In the genomic region with DNA sequence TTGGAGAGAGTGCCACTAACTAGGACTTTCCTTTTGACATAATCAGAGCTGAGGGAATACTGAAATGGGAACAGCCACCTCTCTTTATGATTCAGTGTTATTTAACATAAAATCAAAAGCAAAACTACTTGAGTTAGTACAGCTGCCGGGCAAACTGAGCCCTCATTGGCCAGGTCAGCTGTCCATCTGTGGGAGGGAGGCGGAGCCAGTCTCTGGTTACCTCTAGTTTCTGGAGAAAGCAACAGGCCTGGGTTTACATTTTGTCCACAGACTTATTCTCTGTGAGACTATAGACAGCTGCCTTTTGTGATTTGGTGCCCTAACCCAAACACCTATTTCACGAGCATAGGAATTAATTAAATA, we compare ENCODE assay signal across 8 mouse cellular contexts. TPM values are rescaled to one million over a fixed set of nuclear protein-coding genes. Genes with fewer than 3 reads are reported as not detected.
DNase-seq lines count a peak whose midpoint lies in the region; TF ChIP-seq lines count a peak whose summit lies in the region.

No protein-coding gene starts in this region.

- no peak overlapping the region for H3K4me3 ChIP-seq in ES-E14 (ENCODE audit: insufficient read depth in 1 of 2, low read depth in 1 of 2, low read length in 2 of 2, poor library complexity in 1 of 2, severe bottlenecking in 1 of 2)

- intact Hi-C loops in heart, postnatal 10 days (cut with DNase I): no loop called here

- H3K9me3 ChIP-seq in ES-E14 (ENCODE audit: control insufficient read depth, insufficient read depth, low read depth, low read length): no peaks in the 10 kb centered on the region

- in situ Hi-C loops in ES-E14 (cut with MboI; ENCODE audit: low sequenced_read_pairs in 2 of 2, unreplicated experiment in 2 of 2): no loop called here

- no peak overlapping the region for H3K9ac ChIP-seq in ES-E14 (ENCODE audit: insufficient read depth, low read depth, low read length, poor library complexity, severe bottlenecking)

- no peaks in the 10 kb centered on the region for H3K36me3 ChIP-seq in ES-E14 (ENCODE audit: control insufficient read depth, insufficient read depth, low read length, poor library complexity, severe bottlenecking)

- DNase-seq in ES-E14 (ENCODE audit: low read depth, low spot score): peak; percentile 30
- peak; percentile 96 for DNase-seq in adrenal gland, postnatal 25 days
- DNase-seq in fibroblast of lung, adult 2 months (ENCODE audit: low read depth): peak; percentile 90
- DNase-seq in heart, postnatal 10 days: peak; percentile 95 to 96
- DNase-seq in layer of hippocampus, postnatal 10 days (ENCODE audit: low spot score in 2 of 2): peak; percentile 75 to 76
- DNase-seq in lung, postnatal 36 days: peak; percentile 97
- peak; percentile 78 for DNase-seq in right cerebral cortex, postnatal 4 days
- peak; percentile 78 for DNase-seq in yolk sac, embryonic 10.5 days (ENCODE audit: low spot score)

- H3K27ac ChIP-seq in ES-E14 (ENCODE audit: insufficient read depth, low read depth, low read length, poor library complexity, severe bottlenecking): no peak overlapping the region

- peaks cover 3 to 11% of the 10 kb centered on the region in 2 experiments; a peak in 2 of 4 replicates for H3K4me1 ChIP-seq in ES-E14 (ENCODE audit: control insufficient read depth in 2 of 2, insufficient read depth in 2 of 2, low read length in 2 of 2, poor library complexity in 1 of 2)

TF ChIP-seq in ES-E14, 5 proteins besides CTCF, POLR2A, EP300 and RAD21:
- TF ChIP-seq MAFK (IDR thresholded peaks at IDR 0.05; ENCODE audit: insufficient read depth, low read depth, low read length): no peak
- TF ChIP-seq CHD2 (IDR thresholded peaks at IDR 0.05; ENCODE audit: low read depth, low read length): peak; percentile 42; the same call in 1 of the 2 replicates
- no peak for TF ChIP-seq ZC3H11A (IDR thresholded peaks at IDR 0.05; ENCODE audit: borderline replicate concordance, low read depth, low read length)

RNA-seq across cellular contexts. Expression of a gene that starts 4.1 kb away (rescaled TPM):
- 5.5 and 5.7 TPM in 2 replicates for total RNA-seq in ES-E14 (2012; rRNA removed)
- 6.3 and 11.3 TPM in 2 replicates for total RNA-seq in adrenal gland, postnatal 25 days (2021)
- 10 to 100 TPM; 20.4 to 27.3 TPM for total RNA-seq in heart, postnatal 10 days (2021)
- total RNA-seq in layer of hippocampus, postnatal 10 days (2021): 10 to 100 TPM; 15.3 TPM

RNA-seq across cellular contexts. Expression of a gene that starts 48.7 kb away (rescaled TPM):
- total RNA-seq in ES-E14 (2012; rRNA removed): 0.31 and 1.1 TPM in 2 replicates
- total RNA-seq in adrenal gland, postnatal 25 days (2021): not detected in 2 replicates
- not detected for total RNA-seq in heart, postnatal 10 days (2021)
- total RNA-seq in layer of hippocampus, postnatal 10 days (2021): 1 to 10 TPM; 3.6 to 3.7 TPM

Comparison
In these comparisons a context has a peak if more than half of its experiments do, and no peak if none do; other contexts are left out.
1. DNase-seq: peak in every context shown above with its lines; median percentile 97 in lung, postnatal 36 days; 96 in adrenal gland, postnatal 25 days; 96 in heart, postnatal 10 days; 90 in fibroblast of lung, adult 2 months; 78 in right cerebral cortex, postnatal 4 days; 78 in yolk sac, embryonic 10.5 days; 76 in layer of hippocampus, postnatal 10 days; 30 in ES-E14.